Mouse (Mus musculus) forelimb bud, embryonic 11.5 days (tissue): ENCODE results near the gene Ankrd12.

Source experiments
- DNase-seq: peaks from one replicate; pipeline ENCODE4 v3.0.0-alpha.2; 2012; ENCODE audit warnings: low read depth, low spot score

The Ankrd12 gene

DNA sequence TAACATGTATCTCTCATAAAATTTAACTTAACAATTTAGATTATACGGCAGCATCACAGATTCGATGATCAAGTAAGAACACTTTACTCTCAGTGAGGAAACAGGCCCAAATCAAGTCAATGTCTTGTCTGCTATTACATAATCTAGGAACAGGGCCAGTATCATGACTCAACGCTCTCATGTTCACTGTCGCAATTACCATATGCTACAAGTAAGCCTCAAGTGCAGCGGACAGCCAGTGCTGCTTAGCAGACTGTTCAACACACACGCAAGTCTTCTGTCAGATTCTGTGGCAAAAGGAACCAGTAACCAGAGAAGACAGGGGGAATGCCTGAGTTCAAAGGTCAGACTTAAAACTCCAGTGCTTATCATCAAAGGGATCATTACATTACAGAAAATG, 145.9 kb downstream of the Ankrd12 start:
- no peak for DNase-seq

GRCm38 (mm10) chr17:65930158-65930826, 146.6 kb downstream of the Ankrd12 start:
- no peak for DNase-seq

GRCm38 (mm10) chr17:65929319-65929978, 147.4 kb downstream of the Ankrd12 start:
- DNase-seq, result no peak

DNA sequence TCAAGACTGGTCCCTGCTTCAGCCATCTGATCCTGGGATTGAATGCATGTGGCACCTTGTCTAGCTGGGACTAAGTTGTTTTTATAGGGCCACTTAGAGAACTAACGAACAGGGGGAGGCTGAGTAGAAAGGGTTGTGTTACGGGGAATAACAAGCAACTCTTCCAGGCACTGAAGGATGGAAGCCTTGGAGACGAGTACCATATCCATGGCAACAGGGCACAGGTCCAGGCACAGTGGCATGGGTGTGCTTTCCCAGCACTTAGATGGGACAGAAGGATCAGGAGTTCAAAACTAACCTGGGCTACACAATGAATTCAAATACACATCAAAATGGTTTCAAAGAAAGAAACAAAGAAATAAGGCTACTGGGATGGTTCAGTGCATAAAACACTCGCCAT, 149.8 kb downstream of the Ankrd12 start:
- DNase-seq, result no peak

DNA sequence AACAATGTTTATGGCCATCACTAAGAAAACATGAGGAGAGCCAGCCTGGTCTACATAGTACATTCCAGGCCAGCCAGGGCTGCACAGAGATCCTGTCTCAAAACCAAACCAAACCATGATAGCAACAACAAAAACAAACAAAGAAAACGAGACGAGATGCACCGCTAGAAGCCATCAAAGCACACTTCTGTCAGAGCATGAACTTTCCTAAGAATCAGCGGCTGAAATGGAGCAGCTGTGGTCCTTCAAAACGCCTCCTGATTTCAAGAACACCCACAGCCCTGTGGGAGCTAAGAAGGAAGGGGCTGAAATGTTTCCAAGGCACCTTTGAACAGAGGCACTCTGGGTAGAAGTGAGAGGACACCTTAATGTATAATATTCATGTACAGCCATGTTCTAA, 152.7 kb downstream of the Ankrd12 start:
- DNase-seq, result no peak

- DNase-seq, result no peak
Observed at GRCm38 (mm10) chr17:65921975-65922374, 154.9 kb downstream of the Ankrd12 start.

DNA sequence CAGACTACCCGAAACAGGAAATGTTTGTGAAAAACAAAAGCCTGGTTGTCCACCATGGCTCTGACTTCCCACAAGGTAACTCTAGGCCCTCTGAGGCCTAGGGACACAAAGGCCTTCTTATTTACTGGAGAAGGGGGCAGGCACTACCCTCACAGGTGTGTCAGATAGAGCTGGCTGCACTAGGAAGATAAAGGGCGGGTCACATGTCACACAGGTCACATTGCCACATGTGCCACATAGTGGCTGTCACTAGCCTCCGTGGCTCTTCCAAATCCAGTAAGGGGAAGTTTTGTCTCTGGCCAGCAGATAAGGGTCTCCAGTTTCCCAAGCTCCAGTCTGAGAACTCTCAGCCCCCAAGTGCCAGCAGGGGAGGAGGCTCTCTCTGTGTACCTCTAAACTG, 157.7 kb downstream of the Ankrd12 start:
- DNase-seq, result no peak

DNA sequence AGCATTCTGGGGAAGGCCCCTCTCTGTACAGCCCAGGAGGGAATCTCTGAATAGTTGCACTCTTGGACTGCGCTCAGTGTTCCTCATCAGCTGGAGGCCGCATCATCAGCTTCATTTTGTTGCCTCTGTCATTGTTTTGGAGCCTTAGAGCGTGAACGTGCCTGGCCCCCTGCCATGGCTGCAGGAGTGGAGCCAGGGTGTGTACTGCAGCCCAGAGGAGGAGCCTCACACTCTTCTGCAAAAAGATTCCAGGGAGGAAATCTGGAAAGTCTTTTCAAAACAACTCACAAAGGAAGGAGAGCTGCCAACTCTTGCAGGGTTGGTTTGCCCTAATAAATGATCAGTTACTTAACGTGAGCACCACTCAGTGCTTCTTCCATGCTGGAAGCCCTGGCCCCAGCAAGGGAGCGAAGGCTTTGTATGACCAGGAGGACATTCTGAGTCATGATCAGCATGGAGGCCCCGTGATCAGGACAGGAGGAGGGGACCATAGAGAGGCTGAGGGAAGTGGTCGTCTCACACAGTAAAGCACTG, 160.7 kb downstream of the Ankrd12 start:
- no peak for DNase-seq
